ENCODE assay signal across 14 mouse cellular contexts in genomic region chr2:59783832-59784627, GRCm38 (mm10).
DNase-seq lines count a peak whose midpoint lies in the region; ATAC-seq and TF ChIP-seq lines count a peak whose summit lies in the region.
"Had no signal": no experiment of that assay in that cellular context is flagged by ENCODE, and none has a peak within 500 bp of the region (broad histone marks: within the 10 kb centered on the region; RNA-seq: fewer than 3 reads in every experiment).

No protein-coding gene starts in this region.

- H3K27ac ChIP-seq in embryonic facial prominence, embryonic 13.5 days, result peak overlapping the region; percentile 69
- no peak overlapping the region for H3K27ac ChIP-seq in embryonic facial prominence, embryonic 10.5 days (replicated peaks)
- peak overlapping the region; percentile 72 for H3K27ac ChIP-seq in heart, postnatal 0 days (ENCODE audit: low read depth)
- H3K27ac ChIP-seq in neural tube, embryonic 15.5 days (replicated peaks), result no peak overlapping the region
- no peak overlapping the region for H3K27ac ChIP-seq in midbrain, embryonic 11.5 days (ENCODE audit: low read depth, low read length)
- H3K27ac ChIP-seq: forebrain, embryonic 12.5 days; liver, embryonic 13.5 days; midbrain, embryonic 10.5 days had no signal

- no peaks in the 10 kb centered on the region for H3K9me3 ChIP-seq in embryonic facial prominence, embryonic 13.5 days
- H3K9me3 ChIP-seq in embryonic facial prominence, embryonic 10.5 days, result no peaks in the 10 kb centered on the region
- H3K9me3 ChIP-seq in heart, postnatal 0 days (replicated peaks; ENCODE audit: control insufficient read depth, low read length), result no peaks in the 10 kb centered on the region
- no peaks in the 10 kb centered on the region for H3K9me3 ChIP-seq in neural tube, embryonic 15.5 days (replicated peaks)
- H3K9me3 ChIP-seq in midbrain, embryonic 11.5 days (ENCODE audit: control insufficient read depth, low read length), result no peaks in the 10 kb centered on the region
- H3K9me3 ChIP-seq: forebrain, embryonic 12.5 days; liver, embryonic 13.5 days; midbrain, embryonic 10.5 days had no signal

- no peak for TF ChIP-seq EP300 in heart, postnatal 0 days (IDR thresholded peaks at IDR 0.05; ENCODE audit: low read depth)

- WGBS in embryonic facial prominence, embryonic 13.5 days, result 76% methylated on average over 12 of the region's 12 CpGs
- 89% methylated on average over 12 of the region's 12 CpGs for WGBS in embryonic facial prominence, embryonic 10.5 days
- 72% methylated on average over 12 of the region's 12 CpGs for WGBS in heart, postnatal 0 days
- WGBS in neural tube, embryonic 15.5 days, result 95% methylated on average over 12 of the region's 12 CpGs
- whole genome bisulfite sequencing in midbrain, embryonic 11.5 days, result 89% methylated on average over 12 of the region's 12 CpGs

- H3K36me3 ChIP-seq in embryonic facial prominence, embryonic 13.5 days, result peaks cover 26% of the 10 kb centered on the region
- H3K36me3 ChIP-seq in embryonic facial prominence, embryonic 10.5 days (replicated peaks), result peaks cover 56% of the 10 kb centered on the region
- peaks cover 24% of the 10 kb centered on the region for H3K36me3 ChIP-seq in heart, postnatal 0 days (replicated peaks; ENCODE audit: control insufficient read depth, insufficient read depth, low read length)
- no peaks in the 10 kb centered on the region for H3K36me3 ChIP-seq in neural tube, embryonic 15.5 days
- no peaks in the 10 kb centered on the region for H3K36me3 ChIP-seq in midbrain, embryonic 11.5 days (ENCODE audit: control insufficient read depth, insufficient read depth, low read length)

- no peak overlapping the region for H3K4me2 ChIP-seq in embryonic facial prominence, embryonic 13.5 days
- H3K4me2 ChIP-seq in heart, postnatal 0 days (ENCODE audit: low read depth, low read length), result no peak overlapping the region
- no peak overlapping the region for H3K4me2 ChIP-seq in neural tube, embryonic 15.5 days
- no peak overlapping the region for H3K4me2 ChIP-seq in midbrain, embryonic 11.5 days
- H3K4me2 ChIP-seq: forebrain, embryonic 12.5 days; liver, embryonic 13.5 days had no signal

- H3K4me1 ChIP-seq in embryonic facial prominence, embryonic 13.5 days, result peaks cover 66% of the 10 kb centered on the region
- peaks cover 17% of the 10 kb centered on the region for H3K4me1 ChIP-seq in embryonic facial prominence, embryonic 10.5 days
- H3K4me1 ChIP-seq in heart, postnatal 0 days (ENCODE audit: control insufficient read depth, insufficient read depth), result peaks cover 26% of the 10 kb centered on the region
- peaks cover 10% of the 10 kb centered on the region for H3K4me1 ChIP-seq in neural tube, embryonic 15.5 days
- no peaks in the 10 kb centered on the region for H3K4me1 ChIP-seq in midbrain, embryonic 11.5 days (ENCODE audit: control insufficient read depth, insufficient read depth, low read length)
- H3K4me1 ChIP-seq: liver, embryonic 13.5 days had no signal

- no peak for TF ChIP-seq CTCF in heart, postnatal 0 days (IDR thresholded peaks at IDR 0.05; ENCODE audit: low read depth)

- no peaks in the 10 kb centered on the region for H3K27me3 ChIP-seq in embryonic facial prominence, embryonic 13.5 days
- H3K27me3 ChIP-seq in embryonic facial prominence, embryonic 10.5 days (replicated peaks; ENCODE audit: low read depth, poor library complexity, severe bottlenecking), result no peaks in the 10 kb centered on the region
- no peaks in the 10 kb centered on the region for H3K27me3 ChIP-seq in heart, postnatal 0 days (ENCODE audit: control insufficient read depth, insufficient read depth, low read length)
- H3K27me3 ChIP-seq in neural tube, embryonic 15.5 days (replicated peaks), result no peaks in the 10 kb centered on the region
- H3K27me3 ChIP-seq in midbrain, embryonic 11.5 days (ENCODE audit: control insufficient read depth, insufficient read depth, low read length), result no peaks in the 10 kb centered on the region
- H3K27me3 ChIP-seq: forebrain, embryonic 12.5 days; liver, embryonic 13.5 days had no signal

- 0 out of 2 replicates have a peak, but pooled peaks have one; percentile 38 for ATAC-seq in embryonic facial prominence, embryonic 13.5 days (ENCODE audit: insufficient number of reproducible peaks, insufficient read depth, low FRiP score, low TSS enrichment, low read depth)
- peak; percentile 67 for ATAC-seq in heart, postnatal 0 days (ENCODE audit: insufficient read depth, low read depth)
- ATAC-seq in neural tube, embryonic 15.5 days (ENCODE audit: low FRiP score), result 0 out of 2 replicates have a peak, but pooled peaks have one; percentile 10
- ATAC-seq in midbrain, embryonic 11.5 days (ENCODE audit: low FRiP score), result no peak

- H3K9ac ChIP-seq in embryonic facial prominence, embryonic 13.5 days, result no peak overlapping the region
- no peak overlapping the region for H3K9ac ChIP-seq in heart, postnatal 0 days (replicated peaks; ENCODE audit: low read depth, low read length)
- no peak overlapping the region for H3K9ac ChIP-seq in neural tube, embryonic 15.5 days (replicated peaks)
- H3K9ac ChIP-seq in midbrain, embryonic 11.5 days (ENCODE audit: low read length), result no peak overlapping the region
- H3K9ac ChIP-seq: forebrain, embryonic 12.5 days; liver, embryonic 13.5 days had no signal

- H3K4me3 ChIP-seq in embryonic facial prominence, embryonic 13.5 days, result no peak overlapping the region
- no peak overlapping the region for H3K4me3 ChIP-seq in embryonic facial prominence, embryonic 10.5 days
- H3K4me3 ChIP-seq in heart, postnatal 0 days (ENCODE audit: low read depth, low read length), result no peak overlapping the region
- H3K4me3 ChIP-seq in neural tube, embryonic 15.5 days (replicated peaks), result no peak overlapping the region
- no peak overlapping the region for H3K4me3 ChIP-seq in midbrain, embryonic 11.5 days (ENCODE audit: low read depth, low read length)
- H3K4me3 ChIP-seq: forebrain, embryonic 12.5 days; liver, embryonic 13.5 days; midbrain, embryonic 10.5 days had no signal

- DNase-seq in embryonic facial prominence, embryonic 10.5 days (ENCODE audit: low spot score), result no peak
- peak; percentile 55 for DNase-seq in heart, postnatal 0 days (ENCODE audit: low spot score)
- DNase-seq in heart, adult 11 months, result no peak
- DNase-seq in neural tube, embryonic 10.5 days (ENCODE audit: extremely low spot score, low spot score), result no peak
- no peak for DNase-seq in cerebellum, postnatal 14 days
- no peak for DNase-seq in midbrain, embryonic 11.5 days (ENCODE audit: low spot score, missing footprints)
- DNase-seq: cerebellum, adult 9-10 months; gastrocnemius, postnatal 14 days; liver, embryonic 13.5 days; thymus, postnatal 36 days had no signal

Comparison
In these comparisons a context has a peak if more than half of its experiments do, and no peak if none do; other contexts are left out.
1. H3K27ac ChIP-seq: peak in embryonic facial prominence, embryonic 13.5 days (single experiment) and heart, postnatal 0 days (single experiment); none in embryonic facial prominence, embryonic 10.5 days (single experiment), neural tube, embryonic 15.5 days (single experiment) and midbrain, embryonic 11.5 days (single experiment).